Comparison of ENCODE assay signal across 14 mouse cellular contexts in the genomic region with DNA sequence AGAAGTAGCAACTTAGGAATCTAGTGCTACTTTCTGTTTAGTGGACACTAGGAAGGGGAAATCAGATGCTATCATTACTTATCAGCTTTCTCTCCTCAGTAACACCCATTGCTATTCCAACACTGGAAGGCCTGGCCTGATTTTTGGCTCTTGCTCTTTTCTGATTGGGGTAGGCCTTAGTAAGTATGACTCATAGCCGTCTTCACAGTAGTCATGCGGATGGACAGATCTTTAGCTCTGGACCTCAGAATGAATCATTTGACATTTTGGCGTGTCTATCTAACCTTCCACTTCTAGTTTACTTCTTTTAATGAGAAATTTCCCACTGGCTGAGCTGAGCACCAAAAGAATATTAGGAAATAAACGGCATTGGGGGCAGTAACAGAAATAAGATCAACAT.
"Had no signal": no experiment of that assay in that cellular context is flagged by ENCODE, and none has a peak within 500 bp of the region (broad histone marks: within the 10 kb centered on the region; RNA-seq: fewer than 3 reads in every experiment).

No protein-coding gene starts in this region.

- DNase-seq: gastrocnemius, adult 2 months; gastrocnemius, postnatal 10 days; gastrocnemius, postnatal 25 days; heart, adult 18-20 months; heart, postnatal 14 days; heart, postnatal 36 days; kidney, adult 11 months; kidney, adult 2 months; kidney, adult 9 months; kidney, postnatal 14 days; kidney, postnatal 36 days; layer of hippocampus, adult 9-11 months; layer of hippocampus, postnatal 36 days; left cerebral cortex, postnatal 4 days had no signal
